Mouse (Mus musculus) kidney, embryonic 15.5 days (tissue): Measurements from ENCODE around the gene Emsy. TPM values are rescaled to one million over a fixed set of nuclear protein-coding genes. Genes with fewer than 3 reads are reported as not detected.

ENCODE experiments used
- ATAC-seq: fragments of 200-750 bp; cut with Nextera tagmentation; replicated peaks from 2 replicates; pipeline ENCODE4 v1.8.0; 2017; ENCODE audit warnings: moderate TSS enrichment; ENCODE audit not compliant: low FRiP score
- H3K27ac ChIP-seq: fragments of 300-500 bp; sonication (generic); 2 replicates; pipeline ENCODE4 v1.5.1; 2015; ENCODE audit warnings: mild to moderate bottlenecking, inconsistent platforms
- H3K27me3 ChIP-seq: fragments of 300-500 bp; sonication (generic); 2 replicates; pipeline ENCODE4 v1.6.1; 2015; ENCODE audit warnings: inconsistent platforms
- H3K36me3 ChIP-seq: fragments of 300-500 bp; sonication (generic); 2 replicates; pipeline ENCODE4 v1.6.1; 2015; ENCODE audit warnings: inconsistent platforms
- H3K4me1 ChIP-seq: fragments of 300-500 bp; sonication (generic); 2 replicates; pipeline ENCODE4 v1.6.1; 2015; ENCODE audit warnings: inconsistent platforms
- H3K4me2 ChIP-seq: fragments of 300-500 bp; sonication (generic); 2 replicates; pipeline ENCODE4 v1.6.1; 2015; ENCODE audit warnings: moderate library complexity, mild to moderate bottlenecking, inconsistent platforms
- H3K4me3 ChIP-seq: fragments of 300-500 bp; sonication (generic); replicated peaks from 2 replicates; pipeline ENCODE4 v1.5.1; 2015; ENCODE audit warnings: mild to moderate bottlenecking, inconsistent platforms
- H3K9ac ChIP-seq: fragments of 300-500 bp; sonication (generic); 2 replicates; pipeline ENCODE4 v1.6.1; 2015; ENCODE audit warnings: mild to moderate bottlenecking, inconsistent platforms
- H3K9me3 ChIP-seq: fragments of 300-500 bp; sonication (generic); replicated peaks from 2 replicates; pipeline ENCODE4 v1.6.1; 2016; ENCODE audit warnings: inconsistent platforms
- WGBS: fragments of 180-500 bp; shearing (Covaris S2); methylation state at CpG from one replicate; pipeline ENCODE4 v1.1.7; 2015; ENCODE audit warnings: mixed read lengths; 5-methylcytosine and 5-hydroxymethylcytosine counted together
- polyA plus RNA-seq: library from polyadenylated mRNA; unstranded; fragments of >200 nt; fragmentation: Nextera tagmentation; extraction: Ambion mirVana; gene quantifications from 2 replicates; pipeline ENCODE4 v1.2.1, GENCODE M21; 2015

Gene Emsy
- polyA plus RNA-seq, 1 experiment from 2014 or later: 32.4 TPM

- Histone ChIP-seq H3K4me1 (peaks cover 48% of the 10 kb centered on the region), H3K27me3 (no peaks in the 10 kb centered on the region), H3K9ac (no peak overlapping the region), H3K4me2 (no peak overlapping the region), H3K4me3 (no peak overlapping the region), H3K9me3 (no peaks in the 10 kb centered on the region), H3K27ac (peak overlapping the region; percentile 97), H3K36me3 (no peaks in the 10 kb centered on the region)
- 18% methylated on average over 10 of the region's 10 CpGs for WGBS
- peak; percentile 67 for ATAC-seq
Measured at GRCm38 (mm10) chr7:98572223-98572868, 84.2 kb downstream of the Emsy start.

GRCm38 (mm10) chr7:98570824-98571505 is 85.6 kb downstream of the Emsy start:
- Histone ChIP-seq H3K9me3 (no peaks in the 10 kb centered on the region), H3K4me3 (no peak overlapping the region), H3K27ac (peak overlapping the region; percentile 97), H3K36me3 (no peaks in the 10 kb centered on the region), H3K4me2 (no peak overlapping the region), H3K4me1 (peaks cover 55% of the 10 kb centered on the region), H3K9ac (no peak overlapping the region), H3K27me3 (no peaks in the 10 kb centered on the region)
- 65% methylated on average over 8 of the region's 8 CpGs for WGBS
- ATAC-seq: no peak

DNA sequence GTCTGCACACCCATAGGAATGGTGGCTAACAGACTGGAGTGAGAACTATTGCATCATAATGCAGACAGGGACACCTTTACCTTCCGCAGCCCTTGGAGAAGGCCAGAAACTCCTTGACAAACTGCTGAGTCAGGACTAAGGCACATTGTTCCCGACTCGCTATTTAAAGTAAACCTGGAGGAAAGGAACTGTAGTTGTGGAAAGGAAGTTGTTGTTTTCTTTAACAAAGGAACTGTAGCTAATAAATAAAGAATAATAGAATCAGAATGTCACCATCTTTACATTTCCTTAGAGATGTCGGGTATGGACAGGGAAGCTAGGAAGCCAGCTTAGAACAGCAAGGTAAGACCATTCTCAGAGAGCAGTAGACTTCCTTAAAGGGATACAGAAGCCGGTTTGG is 89.5 kb downstream of the Emsy start:
- WGBS: 26% methylated on average over 5 of the region's 5 CpGs
- Histone ChIP-seq H3K27me3 (no peaks in the 10 kb centered on the region), H3K4me2 (no peak overlapping the region), H3K27ac (peak overlapping the region; percentile 78), H3K4me1 (peaks cover 40% of the 10 kb centered on the region), H3K36me3 (no peaks in the 10 kb centered on the region), H3K4me3 (no peak overlapping the region), H3K9me3 (no peaks in the 10 kb centered on the region), H3K9ac (no peak overlapping the region)
- ATAC-seq: no peak

DNA sequence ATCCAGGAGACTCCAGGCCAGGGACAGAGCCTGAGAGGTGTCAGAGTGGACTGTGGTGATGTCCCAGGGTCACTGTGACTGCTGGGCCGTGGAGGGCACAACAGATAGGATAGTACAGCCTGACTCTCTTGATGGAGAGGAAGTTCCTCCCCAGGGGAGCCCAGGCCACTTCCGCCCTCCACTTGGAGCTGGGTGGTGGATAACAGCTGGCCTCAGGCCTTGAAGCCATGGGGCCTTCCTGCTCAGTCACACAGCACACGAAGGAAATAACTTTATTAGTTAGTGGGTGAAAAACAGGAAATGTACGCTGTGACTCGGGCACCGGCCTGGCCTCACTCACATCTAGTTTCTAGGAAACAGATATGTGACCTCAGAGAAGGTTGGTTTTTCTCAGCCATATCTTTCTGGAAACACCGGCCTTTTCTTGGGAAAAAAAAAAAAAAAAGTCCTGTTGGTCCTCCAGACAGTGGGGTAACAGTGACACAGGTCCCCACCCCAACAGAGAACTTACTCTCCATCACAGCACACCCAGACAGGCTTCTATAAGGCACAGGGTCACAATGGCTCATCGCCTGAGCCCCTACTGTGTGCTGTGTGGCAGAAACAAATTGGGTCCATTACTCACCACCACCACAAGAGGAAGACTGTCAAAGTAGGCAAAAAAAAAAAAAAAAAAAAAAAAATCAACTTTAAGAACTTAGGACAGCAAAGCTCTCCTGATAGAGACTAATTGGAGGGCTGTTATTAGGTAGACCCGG is 91.8 kb downstream of the Emsy start:
- Histone ChIP-seq H3K4me1 (peaks cover 32% of the 10 kb centered on the region), H3K9ac (no peak overlapping the region), H3K9me3 (no peaks in the 10 kb centered on the region), H3K4me2 (no peak overlapping the region), H3K36me3 (no peaks in the 10 kb centered on the region), H3K27me3 (no peaks in the 10 kb centered on the region), H3K4me3 (no peak overlapping the region), H3K27ac (peak overlapping the region; percentile 45)
- WGBS: 54% methylated on average over 9 of the region's 9 CpGs
- peak; percentile 62; the same call in 1 of the 2 replicates for ATAC-seq

- H3K36me3 ChIP-seq: no peaks in the 10 kb centered on the region
- no peaks in the 10 kb centered on the region for H3K9me3 ChIP-seq
- no peak overlapping the region for H3K4me2 ChIP-seq
- ATAC-seq: no peak
- WGBS: 91% methylated on average over 6 of the region's 6 CpGs
- H3K4me1 ChIP-seq: peaks cover 32% of the 10 kb centered on the region
- H3K9ac ChIP-seq: no peak overlapping the region
- H3K4me3 ChIP-seq: no peak overlapping the region
- H3K27ac ChIP-seq: peak overlapping the region; percentile 45
- H3K27me3 ChIP-seq: no peaks in the 10 kb centered on the region
Measured at GRCm38 (mm10) chr7:98563991-98564390, 92.6 kb downstream of the Emsy start.

DNA sequence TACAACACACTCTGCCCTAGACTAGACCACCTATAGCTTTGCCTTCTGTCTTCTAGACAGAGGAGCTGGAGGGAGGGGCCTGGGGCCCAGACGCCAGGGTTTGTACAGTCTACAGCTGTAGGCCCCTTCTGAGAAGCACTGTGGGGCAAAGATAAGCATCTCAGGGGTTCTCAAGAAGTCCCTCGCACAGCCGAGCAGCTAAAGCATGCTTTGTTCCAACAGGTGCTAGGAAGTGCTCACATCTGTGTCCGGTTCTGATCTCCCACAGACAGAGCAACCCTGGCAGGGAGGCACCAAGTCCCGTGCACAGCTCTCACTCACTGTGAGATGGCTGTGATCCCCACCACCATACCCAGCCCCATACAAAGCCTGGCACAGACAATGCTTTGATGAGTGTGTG is 93.6 kb downstream of the Emsy start:
- Histone ChIP-seq H3K27ac (no peak overlapping the region), H3K9me3 (no peaks in the 10 kb centered on the region)

GRCm38 (mm10) chr7:98562186-98562585 is 94.4 kb downstream of the Emsy start:
- ATAC-seq: no peak
- H3K4me1 ChIP-seq: peaks cover 30% of the 10 kb centered on the region
- no peak overlapping the region for H3K27ac ChIP-seq
- no peaks in the 10 kb centered on the region for H3K36me3 ChIP-seq
- H3K4me3 ChIP-seq: no peak overlapping the region
- H3K9ac ChIP-seq: no peak overlapping the region
- 85% methylated on average over 8 of the region's 8 CpGs for WGBS
- no peaks in the 10 kb centered on the region for H3K9me3 ChIP-seq
- no peaks in the 10 kb centered on the region for H3K27me3 ChIP-seq
- H3K4me2 ChIP-seq: no peak overlapping the region

More for the DNA sequence above, 93.6 kb downstream of the Emsy start:
- Histone ChIP-seq H3K36me3 (no peaks in the 10 kb centered on the region), H3K9ac (no peak overlapping the region), H3K4me3 (no peak overlapping the region), H3K4me1 (peaks cover 38% of the 10 kb centered on the region), H3K4me2 (no peak overlapping the region), H3K27me3 (no peaks in the 10 kb centered on the region)
- ATAC-seq: no peak
- 72% methylated on average over 5 of the region's 5 CpGs for WGBS

- no peak for ATAC-seq
- H3K4me2 ChIP-seq: no peak overlapping the region
- no peak overlapping the region for H3K27ac ChIP-seq
- 83% methylated on average over 12 of the region's 12 CpGs for WGBS
- no peak overlapping the region for H3K4me3 ChIP-seq
- no peaks in the 10 kb centered on the region for H3K27me3 ChIP-seq
- peaks cover 29% of the 10 kb centered on the region; the same call in 1 of the 2 replicates for H3K4me1 ChIP-seq
- H3K9me3 ChIP-seq: no peaks in the 10 kb centered on the region
- H3K9ac ChIP-seq: no peak overlapping the region
- H3K36me3 ChIP-seq: no peaks in the 10 kb centered on the region
Measured at GRCm38 (mm10) chr7:98561556-98562164, 94.9 kb downstream of the Emsy start.

DNA sequence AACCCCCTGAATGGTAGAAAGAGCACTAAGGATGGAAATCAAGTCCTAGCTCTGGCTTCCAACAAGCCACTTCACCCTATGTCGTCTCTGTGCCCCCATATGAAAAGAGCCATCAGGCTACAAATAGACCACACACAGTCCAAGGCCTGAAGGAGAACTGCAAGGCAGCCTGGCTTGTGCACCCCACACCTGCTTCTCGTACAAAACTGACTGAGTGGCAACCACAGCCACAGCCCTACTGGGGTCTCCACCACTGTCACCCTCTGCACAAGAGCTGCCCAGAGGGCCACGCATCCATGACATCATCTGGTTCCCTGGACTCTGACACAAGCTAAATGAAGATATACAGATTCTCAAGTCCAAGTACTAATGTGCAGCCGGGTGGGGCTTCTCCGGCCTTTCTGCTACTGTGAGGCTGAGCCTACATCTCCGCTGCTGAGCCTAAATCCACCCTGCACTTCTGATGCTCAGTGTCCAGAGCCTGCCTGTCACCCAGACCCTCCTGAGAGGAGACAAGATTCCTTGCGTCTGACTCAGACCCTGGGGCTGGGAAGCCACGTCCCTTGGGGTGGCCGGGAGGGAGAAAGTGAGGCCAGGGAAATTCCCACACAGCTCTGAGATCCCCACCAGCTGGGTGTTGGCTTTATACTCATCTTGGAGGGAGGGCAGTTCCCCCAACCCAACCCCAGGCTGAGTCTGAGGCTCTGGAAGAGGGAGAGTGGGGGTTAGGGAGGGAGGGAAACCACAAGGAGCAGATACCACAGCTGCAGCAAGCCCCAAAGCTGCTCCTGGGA is 98.3 kb downstream of the Emsy start:
- no peak overlapping the region for H3K9ac ChIP-seq
- no peak overlapping the region for H3K4me3 ChIP-seq
- peak overlapping the region; percentile 61 for H3K27ac ChIP-seq
- H3K4me2 ChIP-seq: no peak overlapping the region
- H3K4me1 ChIP-seq: peaks cover 14% of the 10 kb centered on the region; the same call in 1 of the 2 replicates
- H3K9me3 ChIP-seq: no peaks in the 10 kb centered on the region
- H3K36me3 ChIP-seq: no peaks in the 10 kb centered on the region
- no peaks in the 10 kb centered on the region for H3K27me3 ChIP-seq
- WGBS: 69% methylated on average over 9 of the region's 9 CpGs
- ATAC-seq: peak; percentile 52; the same call in 1 of the 2 replicates

DNA sequence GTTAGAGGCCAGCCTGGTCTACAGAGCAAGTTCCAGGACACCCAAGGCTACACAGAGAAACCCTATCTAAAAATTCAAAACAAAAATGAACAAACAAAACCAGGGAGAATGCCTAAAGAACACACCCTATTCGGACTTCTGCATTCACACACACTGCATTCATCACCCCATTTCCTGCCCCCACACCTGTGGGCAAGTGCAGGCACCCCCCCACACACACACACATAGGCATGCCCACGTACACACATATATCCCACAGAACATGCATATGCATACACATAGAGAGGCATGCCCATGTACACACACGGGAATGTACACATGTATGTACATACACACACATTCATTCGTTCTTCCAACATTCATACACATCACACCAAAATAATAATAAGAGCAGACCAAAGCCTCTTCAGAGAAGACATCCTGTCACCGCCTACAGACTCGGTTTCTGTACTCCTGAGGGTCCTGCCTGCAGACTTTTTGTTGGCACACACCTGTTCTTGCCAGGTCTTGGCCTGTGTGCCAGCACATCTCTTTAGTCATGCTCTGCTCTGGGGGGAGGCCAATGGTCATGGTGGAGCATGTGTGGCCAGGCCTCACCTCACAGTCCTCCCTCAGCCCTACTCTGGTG is 99.7 kb downstream of the Emsy start:
- H3K4me2 ChIP-seq: no peak overlapping the region
- no peaks in the 10 kb centered on the region for H3K9me3 ChIP-seq
- no peak overlapping the region for H3K9ac ChIP-seq
- H3K4me3 ChIP-seq: no peak overlapping the region
- H3K27me3 ChIP-seq: no peaks in the 10 kb centered on the region
- ATAC-seq: no peak
- no peaks in the 10 kb centered on the region for H3K36me3 ChIP-seq
- WGBS: 86% methylated on average over 6 of the region's 6 CpGs
- peaks cover 11% of the 10 kb centered on the region; the same call in 1 of the 2 replicates for H3K4me1 ChIP-seq
- no peak overlapping the region for H3K27ac ChIP-seq

DNA sequence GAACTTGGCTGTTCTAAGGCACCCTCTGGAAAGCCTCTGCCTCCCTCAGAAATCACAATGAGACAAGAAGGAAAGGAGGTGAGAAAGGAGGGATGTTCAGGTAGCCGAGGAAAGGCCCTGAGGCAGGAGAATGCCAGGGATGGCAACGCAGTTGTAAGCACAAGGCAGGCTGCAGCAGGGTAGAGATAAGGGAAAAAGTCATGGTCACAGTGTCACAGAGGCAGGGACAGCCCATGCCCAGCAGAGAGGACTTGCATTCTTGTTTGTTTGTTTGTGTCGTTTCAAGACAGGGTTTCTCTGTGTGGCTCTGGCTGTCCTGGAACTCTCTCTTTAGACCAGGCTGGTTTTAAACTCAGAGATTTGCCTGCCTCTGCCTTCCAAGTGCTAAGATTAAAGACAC is 105.5 kb downstream of the Emsy start:
- Histone ChIP-seq H3K4me3 (no peak overlapping the region), H3K4me2 (no peak overlapping the region), H3K27ac (0 out of 2 replicates have a peak overlapping the region, but pooled peaks have one; percentile 43), H3K27me3 (no peaks in the 10 kb centered on the region), H3K9me3 (no peaks in the 10 kb centered on the region), H3K9ac (no peak overlapping the region), H3K4me1 (peaks cover 5% of the 10 kb centered on the region), H3K36me3 (no peaks in the 10 kb centered on the region)
- ATAC-seq: no peak
- 66% methylated on average over 3 of the region's 3 CpGs for WGBS
